Mouse (Mus musculus) frontal cortex, adult (tissue): ENCODE measurements at regions not wholly inside any gene's neighbourhood (a gene's known extent, or its start where the extent isn't known, plus 50 kb on each side); places are given as distances from the start of the nearest gene placed in this dataset.

Experiments
- ATAC-seq: cut with Nextera tagmentation; 2 replicates; pipeline ENCODE4 v1.9.2; 2017; ENCODE audit warnings: mild to moderate bottlenecking, moderate library complexity, mixed read lengths; ENCODE audit not compliant: low TSS enrichment

GRCm38 (mm10) chr2:51566554-51567246 is 60.6 kb upstream of the Tas2r134 start:
- ATAC-seq = no peak

GRCm38 (mm10) chr2:51563881-51564280 is 63.4 kb upstream of the Tas2r134 start:
- ATAC-seq = no peak

DNA sequence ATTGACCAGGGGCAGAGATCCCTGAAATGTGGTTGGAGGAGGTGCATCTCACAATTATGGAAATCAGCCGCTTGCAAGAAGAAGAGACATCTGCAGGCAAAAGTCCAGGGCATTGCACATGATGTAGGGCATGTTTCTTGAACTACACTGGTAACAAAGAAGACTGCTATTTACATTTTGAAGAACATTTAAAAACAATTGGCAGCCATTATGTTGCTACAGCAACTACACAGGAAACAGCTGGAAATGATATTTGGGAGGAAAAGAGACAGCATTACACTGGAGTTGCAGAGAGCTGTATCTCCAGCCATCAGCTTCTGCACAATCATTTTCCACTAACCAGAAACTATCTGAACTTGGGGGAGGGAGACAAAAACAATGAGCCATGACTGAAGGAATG is 64.1 kb upstream of the Tas2r134 start:
- ATAC-seq = no peak

DNA sequence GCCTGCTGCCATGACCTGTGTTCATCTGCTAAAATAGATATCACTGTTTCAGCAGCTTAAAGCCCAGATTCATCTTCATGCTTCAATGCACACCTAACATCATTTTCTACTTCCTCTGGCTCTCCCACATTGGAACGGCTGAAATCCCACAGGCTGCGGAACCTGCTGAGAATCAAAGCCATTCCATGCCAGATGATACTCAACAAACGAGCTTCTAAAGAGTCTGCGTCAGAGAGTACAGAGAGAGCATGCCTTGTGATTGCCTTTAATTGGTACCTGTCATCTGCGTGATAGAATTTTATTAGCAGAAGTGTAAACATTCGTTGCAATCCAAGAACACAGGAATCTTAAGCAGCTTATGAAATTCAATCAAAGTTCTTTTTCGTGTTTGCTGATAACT is 76.4 kb upstream of the Tas2r134 start:
- no peak for ATAC-seq

DNA sequence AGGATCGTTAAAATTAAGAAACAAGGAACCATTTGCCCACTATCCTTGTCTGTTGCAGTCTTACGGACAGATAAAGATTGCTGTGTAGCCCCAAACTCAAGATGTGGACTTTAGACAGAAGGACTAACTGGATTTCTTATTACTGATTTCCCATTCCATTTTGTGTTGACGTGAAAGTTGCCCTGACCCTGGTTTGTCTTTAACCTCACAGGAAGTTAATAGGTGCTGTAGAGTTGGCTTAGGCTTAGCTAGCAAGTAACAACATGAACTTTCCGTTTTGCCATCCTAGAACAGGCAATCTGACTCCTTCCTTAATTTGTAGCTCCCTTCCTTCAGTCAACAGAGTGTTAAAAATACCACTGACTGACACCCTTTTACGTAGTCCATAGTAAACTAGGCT is 78.2 kb upstream of the Tas2r134 start:
- ATAC-seq = no peak

GRCm38 (mm10) chr2:51546181-51546580 is 81.1 kb upstream of the Tas2r134 start:
- no peak for ATAC-seq

- ATAC-seq = no peak
Measured at GRCm38 (mm10) chr2:51543949-51544348, 83.4 kb upstream of the Tas2r134 start.

DNA sequence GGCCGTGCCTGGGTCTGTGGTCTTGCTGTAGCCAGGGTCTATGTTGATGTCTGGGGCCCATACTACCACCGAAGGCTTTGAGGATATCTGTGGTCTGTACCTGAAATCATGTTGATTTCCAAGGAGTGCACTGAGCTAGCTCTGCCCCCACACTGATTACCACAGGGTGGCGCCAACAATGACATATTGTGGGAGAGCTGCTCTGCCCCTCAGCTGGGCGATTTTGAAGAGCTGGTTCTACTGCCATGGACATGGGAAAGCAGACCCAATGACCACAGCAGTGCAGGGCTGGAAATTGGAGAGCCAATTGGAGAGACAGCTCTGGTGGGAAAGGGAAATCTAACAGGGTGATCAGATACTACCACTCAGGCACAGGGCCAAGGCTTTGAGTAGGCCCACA is 85.0 kb upstream of the Tas2r134 start:
- peak; percentile 62; the same call in 1 of the 2 replicates for ATAC-seq

- no peak for ATAC-seq
Measured at GRCm38 (mm10) chr2:51532709-51533414, 94.4 kb upstream of the Tas2r134 start.

DNA sequence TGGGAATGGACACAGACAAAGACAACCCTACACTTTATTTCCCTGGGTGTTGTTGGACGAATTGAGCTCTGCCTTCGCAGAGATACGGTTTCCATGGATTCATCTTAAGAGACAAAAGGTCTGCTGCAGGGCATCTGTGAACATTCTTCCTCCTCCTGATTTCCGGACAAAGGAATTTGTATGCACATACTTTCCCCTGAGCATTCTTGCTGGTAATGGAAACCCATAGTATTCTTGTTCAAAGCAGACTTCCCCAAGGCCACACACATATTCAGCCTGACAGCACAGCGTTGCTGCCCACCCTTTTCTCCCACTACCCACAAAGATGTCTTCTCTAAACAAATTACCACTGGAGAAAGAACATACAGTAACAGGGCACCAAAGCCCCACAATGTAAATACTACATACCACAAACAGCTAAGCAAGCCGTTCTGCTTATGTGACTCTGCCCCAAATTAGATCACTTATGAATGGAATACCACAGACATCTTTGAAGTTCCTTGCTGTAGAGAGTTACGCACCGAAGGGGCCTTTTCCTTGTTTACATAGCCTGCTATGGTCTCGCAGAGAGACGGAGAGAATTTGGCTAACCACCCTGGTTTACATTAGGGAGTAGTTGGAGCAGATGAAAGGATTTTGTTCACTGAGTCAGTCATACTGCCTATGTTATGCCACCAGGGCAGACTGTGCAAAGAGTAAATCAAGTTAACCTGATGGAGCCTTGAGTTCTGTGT is 96.0 kb upstream of the Tas2r134 start:
- ATAC-seq = no peak

DNA sequence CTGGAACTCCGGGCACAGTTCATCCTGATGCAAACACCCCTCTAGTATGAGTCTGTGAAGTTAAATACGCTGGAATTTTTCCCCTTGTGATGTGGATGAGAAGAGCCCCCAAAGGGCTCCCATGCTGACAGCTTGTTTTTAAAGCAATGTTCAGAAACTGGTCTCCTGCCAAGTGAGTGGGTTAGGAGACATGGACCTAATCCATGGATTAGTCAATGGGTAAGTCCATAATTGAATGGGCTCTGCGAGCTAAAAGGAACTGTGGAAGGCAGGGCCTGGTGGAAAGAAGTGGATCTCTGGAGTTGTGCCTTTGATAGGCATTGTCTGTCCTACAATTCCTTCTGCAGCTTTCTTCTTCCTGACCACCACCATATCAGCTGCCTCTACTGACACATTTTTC is 104.5 kb upstream of the Tas2r134 start:
- no peak for ATAC-seq

DNA sequence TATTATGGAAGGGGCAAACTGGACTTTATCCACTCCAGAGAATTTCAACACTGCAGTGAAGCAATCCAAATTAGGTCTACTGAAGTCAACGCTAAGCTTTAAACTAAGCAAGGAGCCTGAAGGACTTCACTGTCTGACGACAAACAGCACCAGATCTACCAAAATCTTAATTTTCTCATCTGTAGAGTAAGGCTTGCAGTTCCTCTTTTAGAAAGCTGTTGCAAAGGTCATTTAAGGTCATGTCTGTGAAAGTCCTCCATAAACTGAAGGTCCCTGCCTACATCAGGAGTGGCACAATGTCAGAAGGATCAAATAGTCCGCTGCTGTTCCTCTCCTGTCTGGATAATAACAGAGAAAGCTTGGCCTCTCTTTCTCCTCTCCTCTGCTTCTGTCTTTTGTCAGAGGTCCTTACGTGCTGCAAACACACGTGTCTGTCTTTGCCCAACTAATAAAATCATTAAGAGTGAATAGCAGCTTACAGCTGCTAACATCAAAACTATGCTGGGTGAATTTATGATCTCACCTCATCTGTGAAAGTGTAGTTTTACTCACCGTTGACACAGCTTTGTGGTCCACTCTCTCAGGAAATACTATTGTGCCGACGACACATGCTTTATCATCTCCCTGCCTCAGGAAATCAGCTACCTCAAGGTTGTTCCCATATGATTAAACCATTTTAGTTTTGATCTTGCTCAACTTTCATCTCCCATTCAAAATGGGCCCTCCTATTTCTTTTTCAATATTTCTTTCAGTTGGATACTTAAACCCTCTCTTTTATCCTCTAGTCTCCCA is 117.9 kb upstream of the Tas2r134 start:
- ATAC-seq = no peak

GRCm38 (mm10) chr2:51497896-51498295 is 129.4 kb upstream of the Tas2r134 start:
- ATAC-seq = no peak

DNA sequence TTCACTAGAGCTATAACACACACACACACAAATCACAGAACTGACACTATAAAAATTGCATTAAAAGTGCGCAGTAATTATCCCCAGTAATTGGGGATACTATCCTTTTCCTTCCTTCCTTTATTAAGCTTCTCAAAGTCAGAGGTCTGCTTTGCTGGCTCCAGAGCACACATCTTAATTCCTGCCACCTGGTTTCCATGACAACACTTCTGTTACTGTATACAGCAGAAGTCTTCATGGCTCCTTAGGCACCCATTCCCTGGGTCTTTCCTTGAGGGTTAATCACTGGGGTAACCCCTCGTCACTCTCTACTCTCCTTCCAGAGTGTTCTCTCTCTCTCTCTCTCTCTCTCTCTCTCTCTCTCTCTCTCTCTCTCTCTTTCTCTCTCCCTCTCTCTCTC is 153.6 kb upstream of the Tas2r134 start:
- no peak for ATAC-seq

DNA sequence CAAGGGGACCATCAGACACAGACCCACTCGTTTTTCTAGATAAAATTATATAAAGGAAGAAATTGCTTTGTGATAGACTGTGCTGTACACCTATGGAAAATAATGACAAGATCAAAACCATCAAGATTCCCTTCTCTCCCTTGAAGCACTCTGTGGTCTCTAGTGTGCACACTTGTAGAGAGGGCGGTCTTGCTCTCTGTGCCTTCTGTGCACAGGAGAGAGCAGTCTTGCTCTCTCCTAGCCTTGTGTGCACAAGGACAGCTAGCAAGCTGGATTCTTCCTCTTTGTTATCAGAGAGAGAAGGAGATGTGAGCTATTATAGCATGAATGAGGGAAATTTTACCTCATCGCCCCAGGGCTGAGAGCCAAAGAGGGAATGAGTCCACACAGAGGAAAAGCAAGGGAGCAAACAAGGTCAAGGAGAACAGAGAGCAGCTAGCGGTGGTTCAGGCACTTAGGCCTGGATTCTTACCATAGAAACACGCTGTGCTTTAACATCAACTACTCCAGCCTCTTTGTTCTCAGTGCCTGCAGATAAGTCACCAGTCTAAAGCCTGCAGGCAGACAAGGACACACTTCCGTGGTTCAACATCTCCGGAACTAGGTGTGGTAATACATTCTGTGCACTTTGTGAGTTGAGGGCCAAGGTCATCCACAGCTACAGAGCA is 160.2 kb upstream of the Tas2r134 start:
- ATAC-seq = no peak

DNA sequence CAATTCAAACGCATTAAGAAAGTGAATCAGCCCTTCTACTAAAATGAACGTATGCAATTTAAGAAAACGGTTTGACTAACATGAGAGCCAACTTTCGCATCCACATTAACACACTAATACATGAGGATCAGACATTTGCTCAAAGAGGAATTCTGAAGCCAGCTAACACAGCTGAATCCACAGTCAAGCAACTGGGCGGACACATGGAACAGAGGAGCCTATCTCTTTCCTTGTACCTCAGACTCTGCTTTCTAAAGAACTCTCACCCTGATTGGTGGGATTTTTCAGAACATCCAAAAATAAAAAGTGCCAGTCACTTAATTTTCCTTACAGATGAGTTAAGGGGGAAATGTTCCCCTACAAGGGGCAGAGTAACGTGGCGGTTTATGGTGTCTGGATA is 161.3 kb upstream of the Tas2r134 start:
- ATAC-seq = no peak

DNA sequence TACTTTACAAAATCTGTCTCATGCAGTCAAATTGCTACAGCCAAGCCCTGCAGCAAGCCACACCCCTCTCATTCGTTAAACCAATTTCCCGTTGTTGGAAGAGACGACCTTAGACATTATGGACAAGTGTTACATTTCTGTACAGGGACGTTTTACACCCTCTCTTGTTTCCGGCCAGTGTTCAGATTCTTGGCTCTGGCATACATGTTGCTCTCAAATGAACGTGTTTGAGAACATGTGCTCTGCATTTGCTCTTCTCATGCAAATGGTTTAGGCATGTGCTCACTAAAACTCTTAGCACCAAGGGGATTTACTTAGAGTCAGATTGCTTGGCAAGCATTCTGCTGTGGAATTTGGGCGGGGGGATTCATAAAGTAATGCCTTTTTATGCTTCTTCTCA is 161.7 kb upstream of the Tas2r134 start:
- no peak for ATAC-seq

DNA sequence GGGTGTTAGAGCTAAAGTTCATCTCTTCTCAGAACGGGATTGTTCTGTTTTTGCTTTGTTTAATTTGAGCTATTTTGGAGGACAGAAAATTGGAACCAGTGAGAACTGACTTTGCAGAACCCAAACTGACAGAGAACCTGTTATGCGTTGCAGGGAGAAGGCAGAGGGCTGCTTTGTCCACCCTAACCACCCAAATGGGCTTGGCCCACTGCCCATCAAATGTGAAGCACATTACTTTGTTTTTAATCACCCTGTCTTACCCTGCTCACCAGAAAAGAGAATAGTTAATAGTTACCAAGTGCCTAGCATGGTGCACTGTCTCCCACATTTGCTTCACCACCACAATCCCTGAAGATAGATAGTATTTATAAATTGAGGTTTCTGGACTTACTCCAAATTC is 163.0 kb upstream of the Tas2r134 start:
- ATAC-seq = no peak

DNA sequence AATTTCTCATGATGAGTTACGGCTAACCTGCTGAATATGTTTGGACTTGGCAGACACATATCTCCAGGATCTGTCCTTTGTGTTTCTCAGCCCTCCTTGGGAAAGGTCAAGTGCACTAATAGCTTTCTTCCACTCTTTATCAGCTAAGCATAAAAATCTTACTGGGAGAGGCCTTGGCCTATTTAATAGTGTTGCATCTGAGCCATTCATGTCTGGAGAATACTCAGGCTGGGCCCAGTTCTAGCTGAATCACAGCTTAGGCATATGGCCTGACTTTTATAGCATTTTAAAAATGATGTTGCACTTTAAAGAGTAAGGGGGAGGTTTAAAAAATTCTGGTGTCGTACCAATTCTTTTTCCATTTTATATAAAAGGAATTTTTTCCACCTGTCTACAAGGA is 166.4 kb upstream of the Tas2r134 start:
- peak; percentile 74 for ATAC-seq

DNA sequence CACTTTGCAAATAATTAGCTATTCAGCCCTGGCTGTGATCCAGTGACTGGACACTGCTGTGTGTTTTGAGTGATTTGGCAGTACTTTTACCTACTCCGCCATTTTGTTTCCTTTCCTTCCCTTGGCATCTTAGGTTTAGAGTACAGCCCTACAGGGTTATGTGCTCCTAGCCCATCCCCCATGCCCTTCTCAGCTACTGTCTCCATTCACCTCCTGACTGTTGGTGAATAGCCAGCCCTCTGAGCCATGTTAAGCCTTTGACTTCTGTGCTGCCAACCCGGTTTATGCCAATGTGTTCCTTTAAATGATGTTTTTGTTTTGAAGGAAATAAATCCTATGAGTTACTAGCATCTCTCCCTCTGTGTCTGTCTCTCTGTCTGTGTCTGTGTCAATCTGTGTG is 167.8 kb upstream of the Tas2r134 start:
- no peak for ATAC-seq

- ATAC-seq = peak; percentile 85
Measured at GRCm38 (mm10) chr2:51457717-51458116, 169.6 kb upstream of the Tas2r134 start.

GRCm38 (mm10) chr2:51452816-51453215 is 174.5 kb upstream of the Tas2r134 start:
- ATAC-seq = no peak
